Mouse (Mus musculus): ENCODE results near the gene Rhbdl2.

DNA sequence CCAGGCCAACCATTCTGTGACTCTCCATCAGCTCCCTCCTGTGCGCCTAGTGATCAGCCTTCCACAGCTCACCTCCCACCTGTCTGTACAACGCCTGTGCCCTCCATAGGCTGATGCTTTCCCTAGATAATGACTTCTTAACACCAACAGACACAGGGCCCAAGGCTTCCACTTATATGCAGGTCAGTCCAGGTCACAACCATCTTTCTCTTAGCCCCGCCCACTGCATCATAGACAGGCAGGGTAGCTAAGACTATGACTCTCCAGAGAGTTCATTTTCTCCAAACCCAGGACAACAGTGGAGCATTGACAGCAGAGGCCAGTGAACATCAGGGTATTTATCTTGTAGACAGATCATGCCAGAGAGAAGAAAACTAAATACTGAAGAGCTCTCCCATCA lies 71.7 kb downstream of the Rhbdl2 start, which contains the start of gene 4933427I04Rik:
- TF ChIP-seq GATA1 (IDR thresholded peaks at IDR 0.05; ENCODE audit: low read length) (no peak), TAL1 (IDR thresholded peaks at IDR 0.05; ENCODE audit: low read length) (no peak)
